ENCODE assay signal across 19 mouse cellular contexts in genomic region chr1:143762159-143762558, GRCm38 (mm10).
"Had no signal": no experiment of that assay in that cellular context is flagged by ENCODE, and none has a peak within 500 bp of the region (broad histone marks: within the 10 kb centered on the region; RNA-seq: fewer than 3 reads in every experiment).

No protein-coding gene starts in this region.

- H3K9ac ChIP-seq: kidney, embryonic 15.5 days; liver, embryonic 14.5 days; lung, embryonic 14.5 days; midbrain, embryonic 12.5 days; midbrain, embryonic 15.5 days; neural tube, embryonic 12.5 days; neural tube, embryonic 15.5 days had no signal

- DNase-seq: kidney, adult 11 months; kidney, adult 8-10 months; kidney, postnatal 10 days; kidney, postnatal 36 days; layer of hippocampus, postnatal 36 days; lung, embryonic 14.5 days; right cerebral cortex, adult 18-20 months; right cerebral cortex, postnatal 14 days; right cerebral cortex, postnatal 4 days; thymus, postnatal 25 days had no signal

- H3K4me3 ChIP-seq: kidney, embryonic 15.5 days; left cerebral cortex, adult 2 months; midbrain, embryonic 12.5 days; midbrain, embryonic 15.5 days; neural tube, embryonic 12.5 days; neural tube, embryonic 15.5 days had no signal

- H3K4me2 ChIP-seq: kidney, embryonic 15.5 days; lung, embryonic 14.5 days; midbrain, embryonic 12.5 days; midbrain, embryonic 15.5 days; neural tube, embryonic 12.5 days; neural tube, embryonic 15.5 days had no signal

- H3K27ac ChIP-seq: kidney, embryonic 15.5 days; left cerebral cortex, adult 2 months; liver, embryonic 14.5 days; macrophage; midbrain, embryonic 12.5 days; midbrain, embryonic 15.5 days; neural tube, embryonic 12.5 days; neural tube, embryonic 15.5 days had no signal

- H3K4me1 ChIP-seq: kidney, embryonic 15.5 days; midbrain, embryonic 15.5 days; neural tube, embryonic 12.5 days; neural tube, embryonic 15.5 days had no signal

- ATAC-seq: lung, postnatal 0 days; midbrain, embryonic 15.5 days had no signal

- H3K9me3 ChIP-seq: kidney, embryonic 15.5 days; midbrain, embryonic 12.5 days; midbrain, embryonic 15.5 days; neural tube, embryonic 12.5 days; neural tube, embryonic 15.5 days had no signal

- H3K27me3 ChIP-seq: kidney, embryonic 15.5 days; midbrain, embryonic 12.5 days; midbrain, embryonic 15.5 days; neural tube, embryonic 12.5 days; neural tube, embryonic 15.5 days had no signal
